Mouse (Mus musculus) lung, embryonic 14.5 days (tissue): ENCODE data around the gene Dab1. TPM values are rescaled to one million over a fixed set of nuclear protein-coding genes. Genes with fewer than 3 reads are reported as not detected.

ENCODE experiments used
- ATAC-seq: fragments of 200-750 bp; cut with Nextera tagmentation; 2 replicates; pipeline ENCODE4 v1.8.0; 2017; ENCODE audit warnings: mild to moderate bottlenecking, moderate TSS enrichment, moderate library complexity; ENCODE audit not compliant: insufficient read depth
- DNase-seq: peaks from one replicate; pipeline ENCODE4 v3.0.0-alpha.2; 2015
- H3K27ac ChIP-seq: fragments of 300-500 bp; sonication (generic); 2 replicates; pipeline ENCODE4 v1.5.1; 2014; ENCODE audit warnings: low read depth, mild to moderate bottlenecking, moderate library complexity
- H3K27me3 ChIP-seq: fragments of 300-500 bp; sonication (generic); 2 replicates; pipeline ENCODE4 v1.6.1; 2014; ENCODE audit warnings: low read length, control low read depth; ENCODE audit not compliant: insufficient read depth
- H3K36me3 ChIP-seq: fragments of 300-500 bp; sonication (generic); 2 replicates; pipeline ENCODE4 v1.6.1; 2014; ENCODE audit warnings: control low read depth; ENCODE audit not compliant: insufficient read depth
- H3K4me1 ChIP-seq: fragments of 300-500 bp; sonication (generic); 2 replicates; pipeline ENCODE4 v1.6.1; 2014; ENCODE audit warnings: antibody characterized with exemption, control low read depth; ENCODE audit not compliant: insufficient read depth
- H3K4me2 ChIP-seq: fragments of 300-500 bp; sonication (generic); 2 replicates; pipeline ENCODE4 v1.6.1; 2014; ENCODE audit warnings: mild to moderate bottlenecking
- H3K4me3 ChIP-seq: fragments of 300-500 bp; sonication (generic); 2 replicates; pipeline ENCODE4 v1.5.1; 2014; ENCODE audit warnings: low read depth, low read length
- H3K9ac ChIP-seq: fragments of 300-500 bp; sonication (generic); 2 replicates; pipeline ENCODE4 v1.6.1; 2014
- H3K9me3 ChIP-seq: fragments of 300-500 bp; sonication (generic); 2 replicates; pipeline ENCODE4 v1.6.1; 2016; ENCODE audit warnings: low read depth, low read length, control low read depth
- CTCF ChIP-seq: IDR thresholded peaks from 2 replicates; pipeline ENCODE4 v1.5.1; 2016; ENCODE audit warnings: antibody characterized with exemption, low read depth
- WGBS: fragments of 180-500 bp; shearing (Covaris S2); extraction: QIAGEN DNeasy Blood & Tissue Kit; methylation state at CpG from one replicate; pipeline ENCODE4 v1.1.7; 2014; 5-methylcytosine and 5-hydroxymethylcytosine counted together
- polyA plus RNA-seq: library from polyadenylated mRNA; unstranded; fragments of >200 nt; fragmentation: Nextera tagmentation; extraction: Ambion mirVana; gene quantifications from 2 replicates; pipeline ENCODE4 v1.2.1, GENCODE M21; 2014

The Dab1 gene
- polyA plus RNA-seq, result 4.0 and 4.4 TPM in 2 replicates

GRCm38 (mm10) chr4:103619321-103619945 is at the start of gene Dab1:
Gene Dab1 (plus strand): TSS chr4:103619359.
- under 1% methylated on average over 41 of the region's 41 CpGs for WGBS
- peaks cover 47% of the 10 kb centered on the region for H3K27me3 ChIP-seq

GRCm38 (mm10) chr4:103571721-103572352 is 47.3 kb upstream of the Dab1 start:
- TF ChIP-seq CTCF, result no peak

More at GRCm38 (mm10) chr4:103619321-103619945, at the start of gene Dab1:
- Histone ChIP-seq H3K27ac (no peak within 1 kb of the TSS), H3K9ac (no peak within 1 kb of the TSS), H3K4me2 (peak within 1 kb of the TSS; percentile 59), H3K4me1 (no peaks in the 10 kb centered on the region), H3K9me3 (no peaks in the 10 kb centered on the region), H3K4me3 (peak within 1 kb of the TSS; percentile 34), H3K36me3 (no peaks in the 10 kb centered on the region)
- ATAC-seq (no peak; the same call in 1 of the 2 replicates), DNase-seq (peak; percentile 13)
- TF ChIP-seq CTCF, result no peak

DNA sequence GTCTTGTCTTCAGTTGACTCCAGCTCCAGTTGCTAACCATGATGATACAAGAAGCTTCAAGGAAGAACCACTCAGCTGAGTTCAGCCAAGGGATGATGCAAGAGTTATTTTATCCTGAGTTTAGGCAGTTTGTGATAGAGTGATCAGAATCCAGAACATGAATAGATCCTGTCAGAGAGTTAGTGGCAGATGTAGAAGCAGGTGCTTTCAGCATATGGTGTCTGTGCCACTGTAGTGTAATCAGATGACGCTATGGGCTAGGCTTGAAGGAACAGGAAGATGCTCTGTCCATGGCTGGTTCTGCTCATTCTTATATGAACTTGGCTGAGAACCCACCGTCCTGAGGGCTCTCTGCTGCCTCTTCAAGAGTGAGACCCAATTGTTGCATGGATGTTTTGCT is 43.6 kb upstream of the Dab1 start:
- H3K27ac ChIP-seq, result no peak overlapping the region
- no peaks in the 10 kb centered on the region for H3K36me3 ChIP-seq
- TF ChIP-seq CTCF, result no peak
- WGBS, result 80% methylated on average over 2 of the region's 2 CpGs
- no peak overlapping the region for H3K4me3 ChIP-seq
- no peaks in the 10 kb centered on the region for H3K4me1 ChIP-seq
- H3K27me3 ChIP-seq, result no peaks in the 10 kb centered on the region
- no peak overlapping the region for H3K4me2 ChIP-seq
- H3K9me3 ChIP-seq, result no peaks in the 10 kb centered on the region
- no peak for DNase-seq
- no peak overlapping the region for H3K9ac ChIP-seq
- no peak for ATAC-seq

More at GRCm38 (mm10) chr4:103571721-103572352, 47.3 kb upstream of the Dab1 start:
- Histone ChIP-seq H3K9me3 (no peaks in the 10 kb centered on the region), H3K4me2 (no peak overlapping the region), H3K27me3 (no peaks in the 10 kb centered on the region), H3K4me3 (no peak overlapping the region), H3K27ac (no peak overlapping the region), H3K4me1 (no peaks in the 10 kb centered on the region), H3K9ac (no peak overlapping the region), H3K36me3 (no peaks in the 10 kb centered on the region)
- 64% methylated on average over 4 of the region's 4 CpGs for WGBS
- peak; percentile 54; the same call in 1 of the 2 replicates for ATAC-seq
- peak; percentile 89 for DNase-seq

GRCm38 (mm10) chr4:103576305-103576704 is 42.9 kb upstream of the Dab1 start:
- H3K9me3 ChIP-seq, result no peaks in the 10 kb centered on the region
- H3K4me2 ChIP-seq, result no peak overlapping the region
- H3K27ac ChIP-seq, result no peak overlapping the region
- H3K36me3 ChIP-seq, result no peaks in the 10 kb centered on the region
- no peaks in the 10 kb centered on the region for H3K27me3 ChIP-seq
- H3K9ac ChIP-seq, result no peak overlapping the region
- ATAC-seq, result no peak
- no peaks in the 10 kb centered on the region for H3K4me1 ChIP-seq
- no peak overlapping the region for H3K4me3 ChIP-seq
- no peak for TF ChIP-seq CTCF
- 73% methylated on average over 6 of the region's 6 CpGs for WGBS
- no peak for DNase-seq

- H3K9ac ChIP-seq, result no peak overlapping the region
- H3K27ac ChIP-seq, result no peak overlapping the region
- H3K4me1 ChIP-seq, result no peaks in the 10 kb centered on the region
- DNase-seq (no peak), ATAC-seq (no peak)
- no peaks in the 10 kb centered on the region for H3K36me3 ChIP-seq
- H3K9me3 ChIP-seq, result no peaks in the 10 kb centered on the region
- H3K27me3 ChIP-seq, result no peaks in the 10 kb centered on the region
- no peak for TF ChIP-seq CTCF
- no peak overlapping the region for H3K4me3 ChIP-seq
- 57% methylated on average over 4 of the region's 4 CpGs for WGBS
- H3K4me2 ChIP-seq, result no peak overlapping the region
These were observed 41.9 kb upstream of the Dab1 start for GRCm38 (mm10) chr4:103577111-103577815.

DNA sequence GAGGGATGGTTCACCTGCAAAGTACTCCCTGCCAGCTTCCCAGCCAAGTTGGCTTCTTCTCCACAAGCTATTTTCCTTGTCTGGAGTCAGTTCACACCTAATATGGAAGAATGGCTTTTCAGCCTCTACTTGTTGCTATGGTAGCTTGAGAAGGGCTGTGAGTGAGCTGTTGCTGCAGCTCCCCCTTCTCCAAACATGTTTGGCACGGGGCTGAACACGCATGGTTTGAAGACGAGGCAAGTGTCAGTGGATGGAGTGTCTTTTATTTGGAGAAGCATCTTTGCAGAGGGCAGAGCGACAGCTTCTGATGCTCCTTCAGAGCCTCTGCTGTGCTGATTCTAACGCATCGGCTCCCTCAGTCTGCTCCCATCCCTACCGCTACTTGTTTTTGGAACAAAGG is 41.3 kb upstream of the Dab1 start:
- Histone ChIP-seq H3K4me2 (no peak overlapping the region), H3K9me3 (no peaks in the 10 kb centered on the region), H3K4me1 (no peaks in the 10 kb centered on the region), H3K27ac (no peak overlapping the region), H3K9ac (no peak overlapping the region), H3K36me3 (no peaks in the 10 kb centered on the region), H3K27me3 (no peaks in the 10 kb centered on the region), H3K4me3 (no peak overlapping the region)
- DNase-seq (peak; percentile 1), ATAC-seq (no peak)
- TF ChIP-seq CTCF, result no peak
- WGBS, result 52% methylated on average over 7 of the region's 7 CpGs

DNA sequence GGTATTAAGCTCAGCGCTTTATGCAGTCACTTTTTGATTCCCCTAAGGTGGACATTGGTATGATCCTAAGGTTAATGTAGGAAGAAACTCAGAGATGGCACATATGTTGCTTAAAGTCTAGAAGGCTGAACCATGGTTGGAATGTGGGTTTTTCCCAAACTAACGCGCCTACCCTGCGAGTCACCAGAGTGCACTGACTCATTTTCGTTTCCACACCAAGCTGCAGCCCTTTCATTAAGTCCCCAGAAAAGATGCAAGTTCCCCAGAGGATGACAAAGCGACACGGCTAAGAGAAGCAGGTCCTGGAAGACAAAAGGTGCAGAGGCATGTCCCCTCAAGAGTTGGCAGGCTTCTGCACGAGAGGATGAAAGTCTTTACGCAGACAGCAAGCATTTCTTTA is 39.1 kb upstream of the Dab1 start:
- TF ChIP-seq CTCF, result no peak
- ATAC-seq (no peak), DNase-seq (no peak)
- no peak overlapping the region for H3K4me2 ChIP-seq
- no peak overlapping the region for H3K9ac ChIP-seq
- WGBS, result 83% methylated on average over 9 of the region's 9 CpGs
- H3K27ac ChIP-seq, result no peak overlapping the region
- H3K4me3 ChIP-seq, result no peak overlapping the region
- H3K36me3 ChIP-seq, result no peaks in the 10 kb centered on the region
- no peaks in the 10 kb centered on the region for H3K4me1 ChIP-seq
- no peaks in the 10 kb centered on the region for H3K27me3 ChIP-seq
- H3K9me3 ChIP-seq, result no peaks in the 10 kb centered on the region
